Mouse (Mus musculus) small intestine, adult 2 months (tissue): ENCODE data around the gene Lsm12. TPM values are rescaled to one million over a fixed set of nuclear protein-coding genes. Genes with fewer than 3 reads are reported as not detected.

Experiments used
- H3K27ac ChIP-seq: fragments of 200-500 bp; 2 replicates; pipeline ENCODE4 v1.5.1; 2012; ENCODE audit warnings: low read depth, low read length, control low read depth, inconsistent platforms; ENCODE audit not compliant: insufficient read depth
- H3K27me3 ChIP-seq: fragments of 200-500 bp; 2 replicates; pipeline ENCODE4 v1.6.1; 2012; ENCODE audit warnings: mild to moderate bottlenecking, moderate library complexity, low read length, inconsistent platforms; ENCODE audit not compliant: control insufficient read depth, insufficient read depth
- H3K36me3 ChIP-seq: fragments of 200-500 bp; 2 replicates; pipeline ENCODE4 v1.6.1; 2012; ENCODE audit warnings: mild to moderate bottlenecking, low read length, control low read depth, inconsistent platforms; ENCODE audit not compliant: control insufficient read depth, insufficient read depth
- H3K4me1 ChIP-seq: fragments of 200-500 bp; 2 replicates; pipeline ENCODE4 v1.6.1; 2012; ENCODE audit warnings: low read length, inconsistent platforms, mixed read lengths; ENCODE audit not compliant: control insufficient read depth, insufficient read depth, insufficient read length
- H3K4me3 ChIP-seq: fragments of 200-500 bp; 2 replicates; pipeline ENCODE4 v1.5.1; 2012; ENCODE audit warnings: low read depth, mild to moderate bottlenecking, control low read depth, inconsistent platforms, low read length, moderate library complexity
- CTCF ChIP-seq: fragments of 200-500 bp; IDR thresholded peaks from 2 replicates; pipeline ENCODE4 v1.5.1; 2012; ENCODE audit warnings: low read depth, mild to moderate bottlenecking, control low read depth, inconsistent platforms, low read length, moderate library complexity, mixed read lengths; ENCODE audit not compliant: insufficient replicate concordance, insufficient read length; ENCODE audit errors: extremely low read depth
- POLR2A ChIP-seq: fragments of 200-500 bp; IDR thresholded peaks from 2 replicates; pipeline ENCODE4 v1.6.1; 2012; ENCODE audit warnings: low read depth, mild to moderate bottlenecking, control low read depth, inconsistent platforms, low read length, moderate library complexity
- WGBS: fragments of 180-500 bp; shearing (Covaris S2); methylation state at CpG from one replicate; pipeline ENCODE4 v1.1.7; 2018; 5-methylcytosine and 5-hydroxymethylcytosine counted together
- polyA plus RNA-seq: library from polyadenylated mRNA; depleted of rRNA; stranded (reverse); fragments of >200 nt; gene quantifications from 2 replicates; pipeline ENCODE4 v1.2.3, GENCODE M21; 2012; rRNA removed

The Lsm12 gene
- 8.3 and 18.7 TPM in 2 replicates for polyA plus RNA-seq

DNA sequence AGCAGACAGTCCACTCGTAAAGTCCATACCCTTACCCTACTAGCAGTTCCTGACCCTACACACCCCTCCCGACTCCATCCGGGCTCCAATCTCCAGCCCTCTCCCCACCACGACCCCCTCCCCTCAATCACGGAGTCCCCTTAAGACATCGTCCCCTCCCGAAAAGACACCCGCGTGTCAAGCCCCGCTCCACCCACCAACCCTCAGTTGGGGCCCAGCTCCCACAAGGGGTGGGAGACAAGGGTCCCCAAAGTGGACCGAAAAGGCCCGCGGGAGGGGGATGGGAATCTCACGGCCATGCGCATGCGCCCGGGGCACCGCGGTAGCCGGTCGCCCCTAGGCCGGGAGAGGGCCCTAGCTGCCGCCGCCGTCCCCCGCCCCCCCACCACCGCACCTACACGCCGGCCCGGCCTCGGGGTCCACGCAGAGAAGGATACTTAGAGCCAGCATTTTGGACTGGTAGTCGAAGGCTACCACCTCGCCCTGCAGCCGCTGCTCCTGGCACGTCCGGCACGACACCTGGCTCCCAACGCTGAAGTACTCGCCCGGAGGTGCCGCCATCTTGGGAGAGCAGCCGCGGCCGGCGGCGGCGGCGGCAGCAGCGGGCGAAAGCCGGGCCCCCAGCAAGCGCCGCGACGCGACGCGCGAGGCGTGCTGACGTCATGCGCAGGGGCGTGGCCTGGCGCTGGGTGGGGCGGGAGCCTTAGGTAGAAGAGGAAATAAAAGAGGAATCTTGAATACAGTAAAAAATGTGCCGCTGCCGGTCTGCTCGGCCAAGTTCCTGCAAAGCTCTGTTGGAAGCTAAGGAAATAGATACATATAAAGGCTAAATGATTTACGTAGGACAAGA, at the start of gene Lsm12:
TSS of gene Lsm12 (minus strand) at position 651 of the 850 bp plus-strand sequence.
- Histone ChIP-seq H3K27ac (peak within 1 kb of the TSS; percentile 94), H3K4me3 (peak within 1 kb of the TSS; percentile 98), H3K27me3 (no peaks in the 10 kb centered on the region), H3K36me3 (peaks cover 13% of the 10 kb centered on the region), H3K4me1 (peaks cover 6% of the 10 kb centered on the region)
- under 1% methylated on average over 68 of the region's 70 CpGs for WGBS
- peak; percentile 75 for TF ChIP-seq POLR2A
- no peak for TF ChIP-seq CTCF

DNA sequence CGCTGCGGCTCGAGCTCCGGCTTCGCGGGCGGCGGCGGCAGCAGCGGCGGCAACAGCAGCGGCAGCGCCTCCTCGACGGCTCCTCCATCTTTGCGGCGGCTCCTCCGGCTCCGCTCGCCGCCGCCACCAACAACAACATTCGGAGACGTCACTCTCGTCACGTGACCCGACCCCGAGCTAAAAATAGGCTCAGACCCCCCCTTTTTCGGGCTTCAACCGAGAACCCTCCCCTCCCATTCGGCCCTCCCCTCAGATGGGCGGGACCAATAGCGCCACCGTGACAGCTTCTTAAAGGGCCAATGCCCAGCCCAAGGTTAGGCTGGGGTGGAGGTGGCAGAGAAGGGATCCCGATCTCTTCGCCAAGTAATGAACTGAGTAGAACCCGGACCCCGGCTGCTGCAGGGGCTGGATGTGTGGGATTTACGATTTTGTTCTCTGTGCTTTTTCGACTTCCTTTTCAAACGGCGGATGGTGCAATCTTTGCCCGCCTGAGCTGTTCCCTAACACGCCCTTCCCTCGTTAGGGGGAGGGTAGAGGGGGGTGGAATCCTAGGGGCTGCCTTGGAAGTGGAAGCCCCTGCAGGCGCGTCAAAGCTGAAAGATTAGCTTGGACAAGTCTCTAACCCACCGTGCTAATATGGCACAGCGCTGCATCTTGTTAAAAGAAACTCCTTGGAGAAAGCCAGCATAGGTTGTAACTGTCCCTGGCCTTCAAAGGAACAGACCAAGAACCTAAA, 45.1 kb upstream of the Lsm12 start, which contains the start of gene Hdac5:
TSS of gene Hdac5 (minus strand) at position 161 of the 736 bp plus-strand sequence.
- 1% methylated on average over 49 of the region's 49 CpGs for WGBS
- H3K27me3 ChIP-seq: no peaks in the 10 kb centered on the region
- H3K36me3 ChIP-seq: no peaks in the 10 kb centered on the region
- H3K4me3 ChIP-seq: peak within 1 kb of the TSS; percentile 82
- peak within 1 kb of the TSS; percentile 14; the same call in 1 of the 2 replicates for H3K27ac ChIP-seq
- TF ChIP-seq CTCF: no peak
- TF ChIP-seq POLR2A: peak; percentile 36; the same call in 1 of the 2 replicates
- peaks cover 10% of the 10 kb centered on the region; the same call in 1 of the 2 replicates for H3K4me1 ChIP-seq

DNA sequence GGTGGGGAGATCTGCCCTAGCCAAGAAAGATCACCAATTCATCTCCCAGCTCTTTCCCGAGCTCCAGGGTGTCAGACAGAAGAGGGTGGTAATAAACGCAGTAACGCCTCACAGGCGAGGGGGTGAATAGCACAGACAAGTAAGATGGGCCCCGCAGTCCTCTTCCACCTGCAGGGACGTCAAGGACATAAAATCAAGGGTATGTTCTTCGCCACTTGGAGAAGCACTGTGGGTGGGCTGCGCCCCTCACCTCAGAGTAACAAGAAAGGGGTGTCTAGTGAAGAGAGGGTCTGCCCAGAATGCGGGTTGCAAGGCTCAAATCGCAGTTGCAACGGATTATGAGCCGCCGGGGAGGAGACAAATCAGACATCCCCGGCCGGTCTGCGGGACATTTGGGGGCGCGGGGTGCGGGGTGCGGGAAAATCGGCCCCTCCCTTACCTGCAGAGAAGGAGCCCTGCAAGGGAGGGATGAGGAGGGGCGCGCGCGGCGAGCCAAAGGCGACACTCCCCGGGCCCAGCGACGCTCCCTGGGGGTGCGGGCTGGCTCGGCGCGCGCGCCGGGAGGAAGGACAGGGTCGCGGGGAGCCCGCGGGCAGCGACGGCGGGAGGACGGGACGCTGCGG, 44.3 kb upstream of the Lsm12 start:
- TF ChIP-seq POLR2A (no peak), CTCF (no peak)
- Histone ChIP-seq H3K27me3 (no peaks in the 10 kb centered on the region), H3K4me3 (peak overlapping the region; percentile 82), H3K27ac (0 out of 2 replicates have a peak overlapping the region, but pooled peaks have one; percentile 9), H3K4me1 (peaks cover 10% of the 10 kb centered on the region; the same call in 1 of the 2 replicates), H3K36me3 (no peaks in the 10 kb centered on the region)
- 1% methylated on average over 47 of the region's 47 CpGs for WGBS

DNA sequence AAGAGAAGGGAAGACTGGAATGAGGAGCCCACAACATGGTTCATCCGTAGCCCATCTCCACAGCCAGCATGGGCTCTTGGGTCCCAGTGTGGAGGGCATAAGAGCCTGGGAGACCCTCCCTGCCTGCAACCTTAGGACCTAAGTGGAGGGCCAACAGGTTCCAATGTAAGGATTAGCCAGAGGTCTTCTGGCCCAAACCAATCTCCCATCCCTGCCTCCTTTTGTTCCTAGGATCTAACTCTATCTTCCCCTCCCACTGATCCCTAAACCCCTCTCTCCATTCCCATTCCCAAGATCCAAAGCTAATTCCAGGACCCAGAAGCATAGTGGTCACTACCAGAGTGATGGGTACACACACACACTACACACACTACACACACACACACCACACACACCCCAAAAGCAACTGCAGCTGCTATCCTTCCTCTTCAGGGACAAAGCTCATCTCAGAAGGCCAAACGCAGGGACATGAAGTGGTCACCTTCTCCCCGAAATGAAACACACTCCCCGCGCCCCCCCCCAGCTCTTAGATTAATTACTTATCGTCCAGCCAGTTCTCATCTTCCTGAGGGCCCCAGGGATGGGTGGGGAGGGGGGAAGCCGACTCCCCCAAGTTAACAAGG, 43.7 kb upstream of the Lsm12 start:
- no peaks in the 10 kb centered on the region for H3K27me3 ChIP-seq
- no peaks in the 10 kb centered on the region for H3K36me3 ChIP-seq
- 11% methylated on average over 7 of the region's 7 CpGs for WGBS
- TF ChIP-seq POLR2A (no peak), CTCF (no peak)
- H3K27ac ChIP-seq: no peak overlapping the region
- peak overlapping the region; percentile 82 for H3K4me3 ChIP-seq
- peaks cover 10% of the 10 kb centered on the region; the same call in 1 of the 2 replicates for H3K4me1 ChIP-seq

DNA sequence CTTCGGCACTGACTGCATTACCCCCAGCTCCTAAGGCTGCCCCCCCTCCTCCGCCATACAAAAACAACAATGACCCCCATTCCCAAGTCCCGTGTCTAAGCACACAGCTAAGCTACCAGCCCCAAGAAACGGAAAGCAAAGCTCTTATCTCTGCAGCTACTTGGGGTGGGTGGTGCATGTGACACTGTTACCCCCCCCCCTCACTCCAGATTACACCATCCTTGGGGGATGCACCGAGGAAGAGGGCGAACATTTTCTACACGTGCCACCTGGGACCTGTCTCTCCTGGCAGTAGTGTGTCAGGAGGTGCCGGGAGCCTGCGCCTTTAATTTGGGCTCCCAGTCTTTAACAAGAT, 43.1 kb upstream of the Lsm12 start:
- H3K27me3 ChIP-seq: no peaks in the 10 kb centered on the region
- no peak overlapping the region for H3K27ac ChIP-seq
- H3K4me1 ChIP-seq: peaks cover 10% of the 10 kb centered on the region; the same call in 1 of the 2 replicates
- TF ChIP-seq POLR2A (no peak), CTCF (no peak)
- no peaks in the 10 kb centered on the region for H3K36me3 ChIP-seq
- 59% methylated on average over 9 of the region's 9 CpGs for WGBS
- H3K4me3 ChIP-seq: peak overlapping the region; percentile 7; the same call in 1 of the 2 replicates

DNA sequence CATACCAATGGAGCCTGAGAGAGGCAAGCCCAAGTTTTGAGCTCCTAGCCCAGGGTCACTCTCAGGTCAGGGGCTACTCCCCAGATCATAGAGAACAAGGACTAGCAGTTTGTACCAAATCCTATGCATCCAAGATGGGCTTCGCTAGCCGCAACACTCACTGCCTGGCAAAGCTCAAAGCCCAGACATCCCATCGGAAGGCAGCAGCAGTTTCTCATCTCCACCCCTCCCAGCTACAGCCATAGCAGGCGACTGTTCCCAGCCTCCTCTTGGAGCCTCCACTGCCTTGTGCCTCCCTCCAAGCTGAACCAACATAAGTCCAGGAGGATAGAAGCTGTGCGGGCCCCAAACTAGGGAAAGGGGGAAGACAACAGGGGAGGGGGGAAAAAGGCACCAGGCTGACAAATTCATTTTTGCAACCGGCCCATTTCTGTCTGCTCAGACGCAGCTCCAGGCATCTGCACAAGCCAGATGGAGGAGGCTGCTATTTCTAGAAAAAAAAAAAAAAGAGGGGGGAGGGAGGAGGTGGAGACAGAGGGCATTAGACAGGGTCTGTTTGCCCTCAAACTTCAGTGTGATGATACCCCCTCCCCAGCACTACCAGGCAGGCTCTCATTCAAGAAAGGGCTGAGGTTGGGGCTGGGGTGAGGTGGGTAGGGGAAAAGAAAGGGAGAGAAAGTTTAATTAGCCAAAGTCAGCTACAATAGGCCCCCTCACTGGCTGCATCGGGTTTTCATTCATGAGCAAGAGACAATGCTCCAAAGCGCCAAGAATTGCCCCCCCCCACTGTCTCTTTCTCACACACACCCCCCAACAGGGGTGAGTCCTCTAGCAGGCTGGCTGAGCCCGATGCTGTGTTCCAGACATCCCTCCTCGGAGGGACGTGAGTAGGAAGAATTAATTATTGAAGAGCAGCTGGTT, 42.4 kb upstream of the Lsm12 start:
- Histone ChIP-seq H3K27ac (no peak overlapping the region), H3K4me1 (peaks cover 10% of the 10 kb centered on the region; the same call in 1 of the 2 replicates), H3K4me3 (peak overlapping the region; percentile 7; the same call in 1 of the 2 replicates), H3K36me3 (no peaks in the 10 kb centered on the region), H3K27me3 (no peaks in the 10 kb centered on the region)
- WGBS: 78% methylated on average over 12 of the region's 12 CpGs
- TF ChIP-seq POLR2A: no peak
- no peak for TF ChIP-seq CTCF
